Mouse (Mus musculus) forebrain, postnatal 0 days (tissue): ENCODE measurements at regions not wholly inside any gene's neighbourhood (a gene's known extent, or its start where the extent isn't known, plus 50 kb on each side); places are given as distances from the start of the nearest gene placed in this dataset.

Experiments used
- ATAC-seq: fragments of 200-750 bp; cut with Nextera tagmentation; 2 replicates; pipeline ENCODE4 v1.8.0; 2017; ENCODE audit warnings: mild to moderate bottlenecking, moderate library complexity
- DNase-seq: peaks from one replicate; pipeline ENCODE4 v3.0.0-alpha.2; 2015
- H3K27ac ChIP-seq: fragments of 300-500 bp; sonication (generic); 2 replicates; pipeline ENCODE4 v1.5.1; 2014; ENCODE audit warnings: low read depth, mild to moderate bottlenecking, antibody characterized with exemption, low read length, moderate library complexity, mixed read lengths
- H3K27me3 ChIP-seq: fragments of 300-500 bp; sonication (generic); 2 replicates; pipeline ENCODE4 v1.6.1; 2014; ENCODE audit warnings: mild to moderate bottlenecking, low read length, mixed read lengths; ENCODE audit not compliant: insufficient read depth
- H3K36me3 ChIP-seq: fragments of 300-500 bp; sonication (generic); 2 replicates; pipeline ENCODE4 v1.6.1; 2014; ENCODE audit warnings: mild to moderate bottlenecking, moderate library complexity; ENCODE audit not compliant: insufficient read depth
- H3K4me1 ChIP-seq: fragments of 300-500 bp; sonication (generic); 2 replicates; pipeline ENCODE4 v1.6.1; 2014; ENCODE audit warnings: antibody characterized with exemption; ENCODE audit not compliant: insufficient read depth
- H3K4me2 ChIP-seq: fragments of 300-500 bp; sonication (generic); 2 replicates; pipeline ENCODE4 v1.6.1; 2014; ENCODE audit warnings: low read depth, mild to moderate bottlenecking, moderate library complexity
- H3K4me3 ChIP-seq: fragments of 300-500 bp; sonication (generic); 2 replicates; pipeline ENCODE4 v1.5.1; 2014; ENCODE audit warnings: low read depth, low read length, mixed read lengths
- H3K9ac ChIP-seq: fragments of 300-500 bp; sonication (generic); 2 replicates; pipeline ENCODE4 v1.6.1; 2014; ENCODE audit warnings: mild to moderate bottlenecking
- H3K9me3 ChIP-seq: fragments of 300-500 bp; sonication (generic); 2 replicates; pipeline ENCODE4 v1.6.1; 2016; ENCODE audit warnings: low read length
- CTCF ChIP-seq: sonication (generic); IDR thresholded peaks from 2 replicates; pipeline ENCODE4 v1.5.1; 2016; ENCODE audit warnings: antibody characterized with exemption, control low read depth, low read depth
- WGBS: fragments of 180-500 bp; shearing (Covaris S2); extraction: QIAGEN DNeasy Blood & Tissue Kit; methylation state at CpG from one replicate; pipeline ENCODE4 v1.1.7; 2014; 5-methylcytosine and 5-hydroxymethylcytosine counted together

- WGBS: 82% methylated on average over 2 of the region's 2 CpGs
Measured at GRCm38 (mm10) chr15:51285334-51285733, 2599.4 kb upstream of the Gm7489 start.

GRCm38 (mm10) chr15:51286352-51286751, 2598.4 kb upstream of the Gm7489 start:
- DNase-seq (no peak), ATAC-seq (no peak)
- no peak overlapping the region for H3K9ac ChIP-seq
- no peaks in the 10 kb centered on the region for H3K9me3 ChIP-seq
- no peaks in the 10 kb centered on the region for H3K36me3 ChIP-seq
- 76% methylated on average over 3 of the region's 3 CpGs for WGBS
- H3K27ac ChIP-seq: no peak overlapping the region
- no peak overlapping the region for H3K4me3 ChIP-seq
- no peaks in the 10 kb centered on the region for H3K27me3 ChIP-seq
- no peaks in the 10 kb centered on the region for H3K4me1 ChIP-seq
- H3K4me2 ChIP-seq: no peak overlapping the region
- TF ChIP-seq CTCF: no peak

More at GRCm38 (mm10) chr15:51285334-51285733, 2599.4 kb upstream of the Gm7489 start:
- no peak overlapping the region for H3K4me2 ChIP-seq
- H3K4me3 ChIP-seq: no peak overlapping the region
- H3K27ac ChIP-seq: no peak overlapping the region
- ATAC-seq: no peak
- DNase-seq: no peak
- H3K36me3 ChIP-seq: no peaks in the 10 kb centered on the region
- H3K9ac ChIP-seq: no peak overlapping the region
- no peak for TF ChIP-seq CTCF
- no peaks in the 10 kb centered on the region for H3K4me1 ChIP-seq
- no peaks in the 10 kb centered on the region for H3K9me3 ChIP-seq
- no peaks in the 10 kb centered on the region for H3K27me3 ChIP-seq

- DNase-seq (peak; percentile 33), ATAC-seq (no peak)
- Histone ChIP-seq H3K9me3 (no peaks in the 10 kb centered on the region), H3K27ac (no peak overlapping the region), H3K27me3 (no peaks in the 10 kb centered on the region), H3K9ac (peak overlapping the region; percentile 19; the same call in 1 of the 2 replicates), H3K4me1 (no peaks in the 10 kb centered on the region), H3K4me3 (peak overlapping the region; percentile 5; the same call in 1 of the 2 replicates), H3K4me2 (peak overlapping the region; percentile 32), H3K36me3 (no peaks in the 10 kb centered on the region)
- 15% methylated on average over 9 of the region's 9 CpGs for WGBS
- no peak for TF ChIP-seq CTCF
Measured at GRCm38 (mm10) chr15:51288911-51289432, 2595.7 kb upstream of the Gm7489 start.

- Histone ChIP-seq H3K4me1 (no peaks in the 10 kb centered on the region), H3K27me3 (no peaks in the 10 kb centered on the region), H3K9ac (no peak overlapping the region), H3K27ac (no peak overlapping the region), H3K9me3 (no peaks in the 10 kb centered on the region), H3K4me3 (no peak overlapping the region), H3K4me2 (no peak overlapping the region), H3K36me3 (no peaks in the 10 kb centered on the region)
- DNase-seq (no peak), ATAC-seq (no peak)
- TF ChIP-seq CTCF: no peak
- 72% methylated on average over 9 of the region's 9 CpGs for WGBS
Measured at GRCm38 (mm10) chr15:51289916-51290315, 2594.8 kb upstream of the Gm7489 start.

- Histone ChIP-seq H3K36me3 (no peaks in the 10 kb centered on the region), H3K9ac (no peak overlapping the region), H3K4me1 (no peaks in the 10 kb centered on the region), H3K27ac (no peak overlapping the region), H3K4me2 (no peak overlapping the region), H3K4me3 (no peak overlapping the region), H3K9me3 (no peaks in the 10 kb centered on the region), H3K27me3 (no peaks in the 10 kb centered on the region)
- WGBS: 96% methylated on average over 6 of the region's 6 CpGs
- no peak for TF ChIP-seq CTCF
- no peak for DNase-seq
- no peak for ATAC-seq
Measured at GRCm38 (mm10) chr15:51291183-51291582, 2593.5 kb upstream of the Gm7489 start.

GRCm38 (mm10) chr15:51296841-51297240, 2587.9 kb upstream of the Gm7489 start:
- no peak for TF ChIP-seq CTCF
- Histone ChIP-seq H3K4me2 (no peak overlapping the region), H3K4me1 (no peaks in the 10 kb centered on the region), H3K9me3 (no peaks in the 10 kb centered on the region), H3K9ac (no peak overlapping the region), H3K4me3 (no peak overlapping the region), H3K27me3 (no peaks in the 10 kb centered on the region), H3K36me3 (no peaks in the 10 kb centered on the region), H3K27ac (no peak overlapping the region)
- DNase-seq: no peak
- no peak for ATAC-seq

- Histone ChIP-seq H3K36me3 (no peaks in the 10 kb centered on the region), H3K4me2 (no peak overlapping the region), H3K27ac (no peak overlapping the region), H3K4me1 (no peaks in the 10 kb centered on the region), H3K4me3 (no peak overlapping the region), H3K9ac (no peak overlapping the region), H3K27me3 (no peaks in the 10 kb centered on the region), H3K9me3 (no peaks in the 10 kb centered on the region)
- TF ChIP-seq CTCF: no peak
- DNase-seq: no peak
- WGBS: 88% methylated on average over 1 of the region's 1 CpGs
- no peak for ATAC-seq
Measured at GRCm38 (mm10) chr15:51318072-51318471, 2566.6 kb upstream of the Gm7489 start.

GRCm38 (mm10) chr15:51318760-51319159, 2565.9 kb upstream of the Gm7489 start:
- Histone ChIP-seq H3K4me1 (no peaks in the 10 kb centered on the region), H3K4me2 (no peak overlapping the region), H3K9me3 (no peaks in the 10 kb centered on the region), H3K36me3 (no peaks in the 10 kb centered on the region), H3K27me3 (no peaks in the 10 kb centered on the region), H3K9ac (no peak overlapping the region), H3K27ac (no peak overlapping the region), H3K4me3 (no peak overlapping the region)
- no peak for TF ChIP-seq CTCF
- WGBS: 53% methylated on average over 2 of the region's 2 CpGs
- no peak for ATAC-seq
- no peak for DNase-seq
